ENCODE assay signal across 21 mouse cellular contexts in genomic region chr16:8924732-8925131, GRCm38 (mm10).
DNase-seq lines count a peak whose midpoint lies in the region; ATAC-seq lines count a peak whose summit lies in the region.
"Had no signal": no experiment of that assay in that cellular context is flagged by ENCODE, and none has a peak within 500 bp of the region (broad histone marks: within the 10 kb centered on the region; RNA-seq: fewer than 3 reads in every experiment).

No protein-coding gene starts in this region.

- WGBS in kidney, embryonic 14.5 days, result 89% methylated on average over 4 of the region's 4 CpGs

- no peak overlapping the region for H3K9ac ChIP-seq in kidney, embryonic 14.5 days (ENCODE audit: low read depth, low read length)
- H3K9ac ChIP-seq: forebrain, embryonic 13.5 days; forebrain, postnatal 0 days; hindbrain, embryonic 14.5 days; intestine, embryonic 15.5 days; kidney, embryonic 15.5 days had no signal

- no peaks in the 10 kb centered on the region for H3K36me3 ChIP-seq in kidney, embryonic 14.5 days (ENCODE audit: control insufficient read depth, insufficient read depth, low read length)
- H3K36me3 ChIP-seq: embryonic facial prominence, embryonic 10.5 days; hindbrain, embryonic 10.5 days; intestine, embryonic 15.5 days; kidney, embryonic 15.5 days had no signal

- peak; percentile 66 for DNase-seq in adrenal gland, adult 2 months
- DNase-seq in adrenal gland, postnatal 4 days (ENCODE audit: low spot score in 2 of 2), result no peak
- DNase-seq in heart, adult 8-10 months (ENCODE audit: low spot score), result peak; percentile 13
- DNase-seq in heart, postnatal 25 days (ENCODE audit: low spot score), result no peak
- DNase-seq in adrenal gland, postnatal 25 days, result peak; percentile 27
- DNase-seq in heart, postnatal 36 days, result peak; percentile 4 to 12
- DNase-seq in urinary bladder, adult 2 months (ENCODE audit: low spot score), result no peak
- DNase-seq: cerebellum, adult 2 months; cerebellum, postnatal 10 days; forebrain, postnatal 0 days; gastrocnemius, postnatal 25 days; kidney, adult 18-20 months had no signal

- H3K27ac ChIP-seq in kidney, embryonic 14.5 days (ENCODE audit: low read depth, low read length), result no peak overlapping the region
- H3K27ac ChIP-seq: embryonic facial prominence, embryonic 10.5 days; forebrain, embryonic 13.5 days; hindbrain, embryonic 10.5 days; hindbrain, embryonic 14.5 days; intestine, embryonic 15.5 days; kidney, embryonic 15.5 days had no signal

- H3K9me3 ChIP-seq in kidney, embryonic 14.5 days (ENCODE audit: control insufficient read depth, low read length), result no peaks in the 10 kb centered on the region
- H3K9me3 ChIP-seq: embryonic facial prominence, embryonic 10.5 days; forebrain, embryonic 13.5 days; hindbrain, embryonic 10.5 days; intestine, embryonic 15.5 days; kidney, embryonic 15.5 days had no signal

- intact Hi-C loops in heart, postnatal 25 days (cut with DNase I), result no loop called here
- intact Hi-C loops in heart, postnatal 36 days (cut with DNase I), result no loop called here

- no peaks in the 10 kb centered on the region for H3K4me1 ChIP-seq in kidney, embryonic 14.5 days (ENCODE audit: control insufficient read depth, insufficient read depth, low read length)
- H3K4me1 ChIP-seq: embryonic facial prominence, embryonic 10.5 days; forebrain, embryonic 13.5 days; hindbrain, embryonic 10.5 days; intestine, embryonic 15.5 days; kidney, embryonic 15.5 days had no signal

- H3K27me3 ChIP-seq in kidney, embryonic 14.5 days (ENCODE audit: control insufficient read depth, insufficient read depth, low read length), result no peaks in the 10 kb centered on the region
- H3K27me3 ChIP-seq: forebrain, embryonic 13.5 days; intestine, embryonic 15.5 days; kidney, embryonic 15.5 days; Patski had no signal

- no peak overlapping the region for H3K4me3 ChIP-seq in kidney, embryonic 14.5 days (ENCODE audit: low read length)
- H3K4me3 ChIP-seq: embryonic facial prominence, embryonic 10.5 days; forebrain, embryonic 13.5 days; hindbrain, embryonic 10.5 days; intestine, embryonic 15.5 days; kidney, embryonic 15.5 days had no signal

- no peak for ATAC-seq in kidney, embryonic 14.5 days (ENCODE audit: low FRiP score, low TSS enrichment)
- ATAC-seq: activated CD4-positive, CD25-positive, alpha-beta regulatory T cell, adult 4 months; forebrain, embryonic 13.5 days; forebrain, postnatal 0 days; intestine, embryonic 15.5 days; Patski had no signal

- H3K4me2 ChIP-seq in kidney, embryonic 14.5 days (replicated peaks; ENCODE audit: low read depth, low read length), result no peak overlapping the region
- H3K4me2 ChIP-seq: forebrain, embryonic 13.5 days; hindbrain, embryonic 14.5 days; intestine, embryonic 15.5 days; kidney, embryonic 15.5 days had no signal

Comparison
In these comparisons a context has a peak if more than half of its experiments do, and no peak if none do; other contexts are left out.
1. DNase-seq: peak in adrenal gland, adult 2 months (single experiment), heart, adult 8-10 months (single experiment), adrenal gland, postnatal 25 days (single experiment) and heart, postnatal 36 days (2 of 2); none in adrenal gland, postnatal 4 days (0 of 2), heart, postnatal 25 days (single experiment) and urinary bladder, adult 2 months (single experiment).